Mouse (Mus musculus) heart, postnatal 25 days (tissue): Measurements from ENCODE around the gene Gm3880. TPM values are rescaled to one million over a fixed set of nuclear protein-coding genes. Genes with fewer than 3 reads are reported as not detected.
"Not testable (repeated sequence)": the region's sequence is repeated elsewhere in the genome, so short reads cannot be mapped to it uniquely, and the experiment has no call there.

Experiments
- DNase-seq: peaks from one replicate; pipeline ENCODE4 v3.0.0; 2022; ENCODE audit warnings: low spot score
- intact Hi-C: fragments of 180-260 bp; cut with DNase I; formaldehyde crosslinking; loops from one replicate; pipeline ENCODE4 v1.15.1; 2025
- total RNA-seq, 2 experiments: library from RNA; stranded (reverse); gene quantifications; 2 replicates each; pipeline ENCODE4 v1.2.3; 2021

Gm3880 gene
- total RNA-seq = not detected

- intact Hi-C loops, DNase-seq: not testable (repeated sequence)
Measured at GRCm38 (mm10) chrX:102686872-102687271, at the start of gene Gm3880. TSS of gene Gm3880 (minus strand) at chrX:102686972.

GRCm38 (mm10) chrX:102724226-102724625 lies 37.5 kb upstream of the Gm3880 start:
- intact Hi-C loops, DNase-seq: not testable (repeated sequence)

- DNase-seq, intact Hi-C loops: not testable (repeated sequence)
Measured at GRCm38 (mm10) chrX:102707535-102707934, 20.8 kb upstream of the Gm3880 start, which contains the start of the genes Gm9112 and Dmrtc1b. TSS of gene Gm9112 (minus strand) at chrX:102707635. TSS of gene Dmrtc1b (plus strand) at chrX:102707865.

GRCm38 (mm10) chrX:102700636-102701035 lies 13.9 kb upstream of the Gm3880 start:
- intact Hi-C loops, DNase-seq: not testable (repeated sequence)

- DNase-seq, intact Hi-C loops: not testable (repeated sequence)
Measured at GRCm38 (mm10) chrX:102689252-102689651, 2.5 kb upstream of the Gm3880 start.

- DNase-seq = not testable (repeated sequence)
Measured at GRCm38 (mm10) chrX:102684706-102685105, 2.1 kb downstream of the Gm3880 start.

GRCm38 (mm10) chrX:102666641-102667040 lies 20.1 kb downstream of the Gm3880 start:
- intact Hi-C loops = no loop called here
- DNase-seq = no peak

More at GRCm38 (mm10) chrX:102684706-102685105, 2.1 kb downstream of the Gm3880 start:
- intact Hi-C loops = not testable (repeated sequence)

- DNase-seq = no peak
- intact Hi-C loops = no loop called here
Measured at GRCm38 (mm10) chrX:102660712-102661111, 26.1 kb downstream of the Gm3880 start.

- intact Hi-C loops = no loop called here
- DNase-seq = no peak
Measured at GRCm38 (mm10) chrX:102645691-102646090, 41.1 kb downstream of the Gm3880 start.

- intact Hi-C loops = no loop called here
- DNase-seq = no peak
Measured at GRCm38 (mm10) chrX:102645146-102645545, 41.6 kb downstream of the Gm3880 start.

GRCm38 (mm10) chrX:102644573-102644951 lies 42.2 kb downstream of the Gm3880 start:
- no peak for DNase-seq
- intact Hi-C loops = no loop called here

- DNase-seq = peak; percentile 80
- intact Hi-C loops = no loop called here
Measured at GRCm38 (mm10) chrX:102643823-102644572, 42.8 kb downstream of the Gm3880 start, which contains the start of gene Phka1. TSS of gene Phka1 (minus strand) at chrX:102644246.

Other genes starting within 250 kb of the Gm3880 start
- 1 to 10 TPM; 3.2 to 3.9 TPM for gene Hdac8, start 181.6 kb downstream of the Gm3880 start, total RNA-seq
- gene Phka1, start 42.7 kb downstream of the Gm3880 start, total RNA-seq = 10 to 100 TPM; 28.6 to 41.6 TPM
- not detected for gene Gm9112, start 20.7 kb upstream of the Gm3880 start, total RNA-seq
- gene Dmrtc1b, start 20.9 kb upstream of the Gm3880 start, total RNA-seq = not detected
- not detected for gene Dmrtc1c1, start 116.0 kb upstream of the Gm3880 start, total RNA-seq
- not detected for gene Dmrtc1c2, start 167.6 kb upstream of the Gm3880 start, total RNA-seq
- gene 1700031F05Rik, start 181.0 kb upstream of the Gm3880 start, total RNA-seq = not detected
- under 1 TPM in 1 of 2 experiments, not detected in 1; 0.34 TPM for gene Dmrtc1a, start 221.7 kb upstream of the Gm3880 start, total RNA-seq
- gene 1700011M02Rik, start 221.9 kb upstream of the Gm3880 start, total RNA-seq = not detected
- gene 1700018G05Rik, start 241.4 kb upstream of the Gm3880 start, total RNA-seq = not detected